Mouse (Mus musculus) MEL-GATA-1-ER (cell line): ENCODE data around the gene Vsig4.
"Not testable (repeated sequence)": the region's sequence is repeated elsewhere in the genome, so short reads cannot be mapped to it uniquely, and the experiment has no call there.

Source experiments
- DNase-seq: peaks from one replicate; pipeline ENCODE4 v3.0.0-alpha.2; 2012; ENCODE audit warnings: low read depth; ENCODE audit errors: extremely low read depth

The Vsig4 gene

DNA sequence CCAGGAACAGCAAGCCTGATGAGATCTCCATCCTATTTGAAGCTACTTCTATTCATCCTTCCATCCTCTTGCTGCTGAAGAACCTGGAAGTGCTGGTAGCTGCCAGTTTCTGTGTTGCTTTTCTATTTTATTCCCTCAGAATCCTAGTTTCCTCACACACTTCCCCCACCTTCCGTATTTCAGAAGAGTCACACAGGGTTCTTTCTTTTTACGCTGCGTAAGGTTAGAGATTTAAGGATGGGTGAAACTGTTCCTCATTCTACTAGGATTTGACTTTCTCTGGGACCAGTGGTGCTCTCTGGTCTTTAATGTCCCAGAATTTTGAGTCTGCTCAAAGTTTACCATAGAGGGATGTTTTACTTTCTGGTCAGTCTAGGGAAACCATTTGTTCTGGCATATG is at the start of gene Vsig4:
Gene Vsig4 (minus strand): TSS at position 101 of the 400 bp plus-strand sequence.
- no peak for DNase-seq

DNA sequence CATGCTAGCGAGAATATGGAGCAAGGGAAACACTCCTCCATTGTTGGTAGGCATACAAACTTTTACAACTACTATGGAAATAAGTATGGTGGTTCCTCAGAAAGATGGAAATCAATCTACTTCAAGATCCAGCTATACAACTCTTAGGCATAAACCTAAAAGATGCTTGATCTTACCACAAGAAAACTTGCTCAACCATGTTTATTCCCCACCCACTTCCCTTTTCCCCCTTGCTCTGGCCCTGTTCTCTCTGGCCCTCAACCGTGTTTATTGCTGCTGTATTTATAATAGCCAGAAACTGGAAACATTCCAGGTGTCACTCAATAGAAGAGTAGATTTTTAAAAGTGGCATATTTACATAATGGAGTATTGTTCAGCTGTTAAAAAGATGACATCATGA is 45.9 kb upstream of the Vsig4 start:
- no peak for DNase-seq

DNA sequence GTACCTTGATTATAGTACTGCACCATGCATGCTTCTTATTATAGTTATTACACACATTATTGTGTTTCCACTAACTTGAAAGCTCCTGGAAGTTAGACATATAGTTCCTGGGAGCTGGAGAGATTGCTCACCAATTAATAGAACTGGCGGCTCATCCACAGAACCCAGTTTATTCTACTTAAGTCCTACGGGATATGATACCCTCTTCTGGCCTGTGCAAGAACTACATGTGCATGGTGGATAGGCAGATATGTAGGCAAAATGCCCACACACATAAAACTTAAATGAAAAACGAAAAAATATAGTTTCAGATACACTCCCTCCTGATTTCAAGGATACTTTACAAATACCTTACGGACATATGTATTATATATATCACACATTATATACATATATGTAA is 36.5 kb upstream of the Vsig4 start:
- DNase-seq, result peak; percentile 43

DNA sequence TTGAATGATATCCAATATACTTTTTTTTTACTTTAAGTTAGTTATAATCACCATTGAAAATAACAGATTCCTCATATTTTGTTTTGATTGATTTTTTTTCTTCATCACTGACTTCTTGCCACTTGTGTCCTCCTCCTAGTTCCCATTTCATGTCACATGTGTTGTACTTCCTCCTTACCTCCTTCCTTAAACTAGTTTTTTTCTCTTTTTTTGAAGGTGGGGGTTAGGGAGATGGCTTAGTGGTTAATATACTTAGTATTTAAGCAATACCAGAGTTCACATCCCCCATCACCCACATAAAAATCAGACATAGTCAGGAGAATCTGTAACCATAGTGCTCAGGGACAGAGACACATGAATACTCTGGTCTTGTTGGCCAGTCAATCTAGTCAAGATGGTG is 36.7 kb downstream of the Vsig4 start:
- no peak for DNase-seq

DNA sequence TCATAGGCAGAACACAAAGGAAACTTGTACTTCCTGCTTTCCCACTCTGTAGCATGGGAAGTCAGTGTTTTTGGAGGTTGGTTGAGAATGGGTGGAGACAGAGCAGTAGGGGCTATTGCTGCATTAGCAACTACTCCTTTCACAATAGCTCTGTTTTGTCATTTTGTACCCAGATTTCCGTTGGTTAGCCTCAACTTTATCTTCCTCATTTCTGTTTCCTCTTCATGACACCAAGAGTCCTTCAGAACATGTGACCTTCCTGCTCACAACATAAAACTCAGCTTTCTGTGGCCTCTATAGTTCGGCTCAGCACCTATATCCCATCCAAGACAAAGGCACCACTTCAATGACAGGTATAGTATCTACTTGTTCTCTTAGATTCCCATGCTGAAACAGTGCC is 53.6 kb downstream of the Vsig4 start:
- peak; percentile 95 for DNase-seq

DNA sequence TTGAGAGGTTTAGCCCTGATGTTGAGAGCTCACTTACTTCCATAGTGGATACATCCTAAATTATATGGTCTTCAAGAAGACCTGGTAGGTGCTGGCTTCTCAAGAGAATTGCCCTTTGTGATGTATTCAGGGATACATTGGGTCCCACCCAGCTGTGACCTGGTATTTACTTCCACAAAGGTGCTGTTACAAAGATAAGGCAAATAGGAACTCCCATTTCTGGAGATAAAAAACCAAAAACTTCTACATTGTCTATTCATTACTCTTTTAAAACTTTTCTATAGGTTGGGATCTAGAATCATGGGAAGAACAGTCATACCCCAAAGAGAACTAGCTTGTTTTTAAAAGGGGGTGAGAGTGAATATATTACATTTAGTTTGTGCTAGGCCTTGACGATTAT is 54.2 kb downstream of the Vsig4 start:
- no peak for DNase-seq

DNA sequence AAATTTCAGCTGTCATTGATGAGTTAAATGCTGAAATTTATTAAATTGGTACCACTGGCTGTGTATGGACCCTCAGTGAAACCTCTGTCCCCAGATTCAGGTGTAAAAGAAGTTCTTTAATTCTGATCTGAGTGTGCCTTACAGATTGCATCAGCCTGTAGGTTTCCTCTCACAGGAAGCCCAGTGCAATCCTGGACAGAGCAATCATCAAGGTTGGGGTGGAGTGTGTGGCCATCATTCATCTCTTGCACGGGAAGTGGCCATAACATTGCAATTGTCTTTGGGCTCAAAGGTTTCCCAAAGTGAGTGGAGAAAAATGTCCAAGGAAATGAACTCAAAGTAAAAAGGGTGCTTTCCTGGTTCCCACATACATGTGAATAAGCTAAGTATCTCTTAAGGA is 57.5 kb downstream of the Vsig4 start:
- no peak for DNase-seq

DNA sequence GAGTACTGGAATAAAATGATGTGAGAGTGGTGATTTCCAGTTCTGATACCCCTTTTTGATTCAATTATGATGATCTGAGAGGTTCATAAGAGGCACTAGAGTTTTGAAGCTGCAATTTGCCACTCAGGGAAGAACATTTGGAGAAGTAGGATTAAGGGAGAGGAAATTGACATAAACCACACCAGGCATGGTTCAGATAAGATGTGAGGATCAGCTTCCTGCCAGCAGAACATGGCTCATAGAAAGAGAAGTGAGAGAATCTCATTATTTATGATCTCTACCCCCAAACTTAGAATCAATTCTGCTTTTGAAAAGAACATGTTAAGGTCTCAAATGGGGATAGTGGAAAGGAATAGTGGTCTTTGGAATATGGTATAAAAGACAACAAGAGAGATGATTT is 66.2 kb downstream of the Vsig4 start:
- DNase-seq, result peak; percentile 84

DNA sequence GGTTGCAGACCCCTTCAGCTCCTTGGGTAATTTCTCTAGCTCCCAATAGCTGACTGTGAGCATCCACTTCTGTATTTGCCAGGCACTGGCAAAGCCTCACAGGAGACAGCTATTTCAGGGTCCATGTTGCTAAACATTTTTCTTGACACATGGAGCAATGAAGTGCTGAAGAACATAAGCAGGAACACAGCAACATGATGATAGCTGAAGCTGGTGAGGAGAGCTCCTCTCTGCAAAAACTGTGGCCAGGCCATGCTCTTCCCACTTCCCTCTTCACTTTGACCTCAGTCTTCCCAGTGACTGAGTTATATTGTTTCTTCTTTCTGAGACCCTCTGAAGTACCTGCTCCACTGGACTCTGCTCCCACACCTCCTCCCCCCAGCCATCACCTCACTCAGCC is 67.8 kb downstream of the Vsig4 start:
- DNase-seq, result no peak

DNA sequence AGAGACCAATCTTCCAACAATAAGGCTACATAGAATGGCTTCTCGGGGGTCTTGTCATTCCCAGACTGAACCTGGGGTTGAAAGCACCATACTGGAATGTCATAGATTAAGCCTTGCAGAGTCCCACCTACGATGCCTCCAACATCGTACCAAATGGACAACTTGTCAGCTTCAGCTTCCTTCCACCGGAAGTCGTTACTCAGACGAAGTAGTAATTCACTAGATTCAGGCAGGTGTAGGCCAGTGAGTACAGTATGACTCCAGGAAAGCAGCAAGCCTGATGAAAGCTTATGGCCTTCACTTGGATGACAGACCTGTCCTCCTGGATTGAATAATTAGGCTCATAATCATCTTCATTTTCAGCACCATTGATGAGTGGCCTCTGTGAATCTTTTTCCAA is 69.0 kb downstream of the Vsig4 start:
- DNase-seq, result no peak

DNA sequence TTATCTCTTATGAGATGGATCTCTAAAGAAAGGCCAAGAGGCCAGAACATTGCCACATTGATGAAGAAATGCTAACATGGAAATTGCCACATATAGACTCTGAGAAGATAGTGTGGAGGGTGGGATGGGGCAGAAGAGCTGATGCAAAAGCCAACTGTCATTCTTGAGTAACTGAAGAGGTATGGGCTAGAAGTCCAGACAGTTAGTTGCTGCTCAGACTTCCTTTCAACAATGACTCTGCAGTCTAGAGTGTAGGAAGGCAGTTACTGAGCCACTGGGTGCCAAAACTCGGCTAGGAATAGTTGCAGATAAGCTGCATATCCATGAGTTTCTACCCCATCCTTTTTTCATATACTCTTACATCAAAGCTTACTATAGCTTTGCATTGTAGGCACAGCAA is 75.2 kb downstream of the Vsig4 start:
- DNase-seq, result peak; percentile 54

DNA sequence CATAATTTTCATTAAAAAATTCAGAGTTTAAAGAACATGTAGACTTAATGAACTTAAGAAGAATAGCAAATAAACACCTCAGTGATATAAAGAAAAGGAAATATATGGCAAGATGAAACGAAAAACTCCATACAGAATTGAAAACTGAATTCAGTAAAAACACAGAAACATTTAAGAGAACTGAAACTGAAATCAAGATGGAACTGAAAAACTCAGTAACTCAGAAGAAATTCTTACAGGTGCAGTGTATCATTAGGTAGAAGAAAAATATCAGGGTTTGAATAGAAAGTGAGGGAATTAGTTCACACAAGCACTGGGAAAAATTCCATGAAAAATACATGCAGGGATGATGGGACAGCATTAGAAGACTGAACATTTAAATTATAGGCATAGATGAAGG is 86.4 kb downstream of the Vsig4 start:
- no peak for DNase-seq

DNA sequence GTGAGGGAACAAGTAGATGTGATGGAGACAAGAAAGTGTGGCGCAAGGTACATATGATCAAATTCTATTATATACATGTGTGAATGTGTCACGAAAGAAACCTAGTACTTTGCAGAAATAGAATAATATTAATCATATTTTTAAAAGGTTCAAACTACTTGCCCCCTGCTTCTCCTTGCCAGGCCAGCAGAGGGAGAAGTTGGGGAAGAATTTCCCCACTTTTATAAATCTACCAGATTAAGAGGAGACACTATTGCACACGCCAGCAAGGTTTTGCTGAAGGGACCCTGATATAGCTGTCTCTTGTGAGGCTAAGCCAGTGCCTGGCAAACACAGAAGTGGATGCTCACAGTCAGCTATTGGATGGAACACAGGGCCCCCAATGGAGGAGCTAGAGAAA is 88.1 kb downstream of the Vsig4 start:
- DNase-seq, result not testable (repeated sequence)
